Mouse (Mus musculus): ENCODE measurements at regions not wholly inside any gene's neighbourhood (a gene's known extent, or its start where the extent isn't known, plus 50 kb on each side); places are given as distances from the start of the nearest gene placed in this dataset.

DNA sequence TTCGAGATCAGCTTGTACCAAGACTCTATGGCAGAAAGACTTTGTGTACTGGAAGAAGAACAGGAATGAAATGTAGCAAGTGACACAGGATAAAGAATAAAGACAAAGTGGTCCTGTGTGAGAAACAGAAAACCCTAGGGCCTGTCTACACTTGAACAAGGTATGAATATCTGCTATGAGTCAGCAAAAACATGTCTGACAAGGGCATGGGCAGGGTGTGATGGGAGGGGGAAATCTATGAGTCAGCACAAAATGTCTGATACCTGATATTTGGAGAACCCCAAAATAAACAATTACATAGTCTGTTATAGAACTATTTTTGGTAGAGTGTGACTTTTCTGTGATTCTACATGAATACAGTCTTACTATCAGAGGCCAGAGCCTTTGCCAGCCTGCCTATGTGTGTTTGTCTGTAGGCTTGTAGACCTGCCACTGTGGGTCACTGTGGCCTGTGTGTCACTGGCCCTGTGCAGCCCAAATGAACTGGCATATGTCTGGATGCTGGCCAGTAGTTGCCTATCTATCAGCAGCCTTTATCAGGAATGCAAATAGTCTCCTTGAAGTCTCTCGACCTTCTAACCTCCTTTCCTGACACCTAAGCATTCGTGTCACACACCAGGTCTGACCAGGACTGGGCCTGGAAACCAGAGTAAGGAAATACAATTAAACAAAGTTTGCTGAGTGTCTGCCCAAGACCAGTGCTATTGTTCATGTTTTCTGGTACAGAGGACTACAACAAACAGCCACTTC lies 71.5 kb downstream of the Fam110c start:
- no peaks in the 10 kb centered on the region for H3K27me3 ChIP-seq (replicated peaks)
- H3K4me1 ChIP-seq (ENCODE audit: control insufficient read depth in 1 of 2, insufficient read depth in 2 of 2): peaks cover 0 to 14% of the 10 kb centered on the region in 2 experiments; a peak in 2 of 4 replicates
- no peak overlapping the region for H3K9ac ChIP-seq (ENCODE audit: insufficient read depth, low read depth)
- no peak for DNase-seq (ENCODE audit: extremely low read depth)
- no peaks in the 10 kb centered on the region for H3K36me3 ChIP-seq (replicated peaks in 1 of 2; ENCODE audit: control insufficient read depth in 1 of 2, insufficient read depth in 1 of 2, low read length in 1 of 2)
- no peak overlapping the region for H3K4me2 ChIP-seq (ENCODE audit: insufficient read depth, low read depth, poor library complexity, severe bottlenecking)
- no peaks in the 10 kb centered on the region for H3K79me2 ChIP-seq (replicated peaks; ENCODE audit: control insufficient read depth, extremely low read depth, insufficient read depth, poor library complexity, severe bottlenecking)
- dilution Hi-C loops (cut with MboI; ENCODE audit: extremely low pct_ligation_motif_present, extremely low pct_unique_long_range_greater_than_20kb, low sequenced_read_pairs): no loop called here
- no peak overlapping the region for H3K4me3 ChIP-seq (replicated peaks in 1 of 3; ENCODE audit: low read depth in 2 of 3, low read length in 2 of 3, poor library complexity in 1 of 3)
- no peak overlapping the region for H3K27ac ChIP-seq (ENCODE audit: insufficient read depth, low read depth)
- in situ Hi-C loops (cut with MboI; ENCODE audit: low pct_ligation_motif_present, low pct_unique_long_range_greater_than_20kb, low sequenced_read_pairs): no loop called here
- peak; percentile 67; the same call in 1 of the 2 replicates for TF ChIP-seq MAFK (IDR thresholded peaks at IDR 0.05; ENCODE audit: insufficient replicate concordance, low read length)
- TF ChIP-seq POLR2A (IDR thresholded peaks at IDR 0.05; ENCODE audit: low read depth, low read length): no peak
- H3K9me3 ChIP-seq (replicated peaks; ENCODE audit: low read length): no peaks in the 10 kb centered on the region

DNA sequence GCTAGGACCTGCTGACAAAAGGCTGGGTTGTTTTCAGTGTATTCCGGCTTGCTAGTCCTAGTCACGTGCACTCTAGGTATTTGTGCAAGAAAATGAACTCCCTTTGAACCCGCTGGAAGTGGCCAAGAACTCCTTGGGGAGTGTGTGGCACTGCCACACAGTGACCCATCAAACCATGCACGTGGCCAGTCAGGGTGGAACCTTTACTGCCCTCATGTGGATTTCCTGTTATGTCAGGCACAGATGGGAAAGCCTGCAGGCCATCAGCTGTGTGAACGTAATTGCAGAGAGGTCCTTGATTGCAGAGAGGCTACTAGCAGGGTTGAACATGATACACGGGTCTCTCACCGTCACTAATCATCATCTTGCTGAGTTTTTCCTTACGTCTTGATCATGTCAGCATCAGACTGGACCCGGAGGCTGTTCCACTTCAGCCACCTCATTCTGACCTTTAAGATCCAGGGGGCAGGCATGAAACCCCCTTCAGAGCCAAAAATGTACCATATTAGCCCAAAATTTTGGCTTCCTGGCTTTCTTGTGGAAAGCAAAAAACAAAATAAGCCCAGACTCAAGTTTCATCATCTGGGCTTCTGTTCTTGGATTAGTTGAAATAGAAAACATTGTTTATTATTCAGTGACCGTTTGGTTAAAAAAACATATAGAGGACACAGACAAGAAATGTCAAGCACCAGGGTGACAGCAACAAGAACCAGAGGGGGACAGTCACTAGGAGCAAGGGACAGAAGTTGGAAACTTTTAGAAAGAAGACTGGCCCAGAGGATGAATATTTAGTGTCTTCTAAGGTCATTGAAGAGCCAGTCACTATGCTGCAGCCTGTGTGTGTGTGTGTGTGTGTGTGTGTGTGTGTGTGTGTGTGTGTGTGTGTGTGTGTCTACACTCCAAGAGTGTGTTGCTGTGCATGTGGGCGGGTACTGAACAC lies 75.0 kb downstream of the Fam110c start:
- Histone ChIP-seq H3K27me3 (replicated peaks) (no peaks in the 10 kb centered on the region), H3K79me2 (replicated peaks; ENCODE audit: control insufficient read depth, extremely low read depth, insufficient read depth, poor library complexity, severe bottlenecking) (no peaks in the 10 kb centered on the region), H3K4me2 (ENCODE audit: insufficient read depth, low read depth, poor library complexity, severe bottlenecking) (no peak overlapping the region), H3K27ac (ENCODE audit: insufficient read depth, low read depth) (no peak overlapping the region), H3K36me3 (replicated peaks in 1 of 2; ENCODE audit: control insufficient read depth in 1 of 2, insufficient read depth in 1 of 2, low read length in 1 of 2) (no peaks in the 10 kb centered on the region), H3K9ac (ENCODE audit: insufficient read depth, low read depth) (no peak overlapping the region), H3K9me3 (replicated peaks; ENCODE audit: low read length) (no peaks in the 10 kb centered on the region), H3K4me3 (replicated peaks in 1 of 3; ENCODE audit: low read depth in 2 of 3, low read length in 2 of 3, poor library complexity in 1 of 3) (no peak overlapping the region), H3K4me1 (ENCODE audit: control insufficient read depth in 1 of 2, insufficient read depth in 2 of 2) (peaks cover 0 to 14% of the 10 kb centered on the region in 2 experiments; a peak in 2 of 4 replicates)
- no peak for DNase-seq (ENCODE audit: extremely low read depth)
- TF ChIP-seq CTCF (conservative IDR thresholded peaks at IDR 0.05 in 1 of 2, IDR thresholded peaks at IDR 0.05 in 1 of 2; ENCODE audit: low read depth in 2 of 2, low read length in 2 of 2) (0 out of 4 replicates have a peak, but pooled peaks of 1 of the 2 experiments have one; percentile 9), BHLHE40 (IDR thresholded peaks at IDR 0.05; ENCODE audit: low read depth, low read length) (peak; percentile 46; the same call in 1 of the 2 replicates), NRF1 (IDR thresholded peaks at IDR 0.05; ENCODE audit: low read depth, low read length) (no peak)
- dilution Hi-C loops (cut with MboI; ENCODE audit: extremely low pct_ligation_motif_present, extremely low pct_unique_long_range_greater_than_20kb, low sequenced_read_pairs): no loop called here
- in situ Hi-C loops (cut with MboI; ENCODE audit: low pct_ligation_motif_present, low pct_unique_long_range_greater_than_20kb, low sequenced_read_pairs): no loop called here

DNA sequence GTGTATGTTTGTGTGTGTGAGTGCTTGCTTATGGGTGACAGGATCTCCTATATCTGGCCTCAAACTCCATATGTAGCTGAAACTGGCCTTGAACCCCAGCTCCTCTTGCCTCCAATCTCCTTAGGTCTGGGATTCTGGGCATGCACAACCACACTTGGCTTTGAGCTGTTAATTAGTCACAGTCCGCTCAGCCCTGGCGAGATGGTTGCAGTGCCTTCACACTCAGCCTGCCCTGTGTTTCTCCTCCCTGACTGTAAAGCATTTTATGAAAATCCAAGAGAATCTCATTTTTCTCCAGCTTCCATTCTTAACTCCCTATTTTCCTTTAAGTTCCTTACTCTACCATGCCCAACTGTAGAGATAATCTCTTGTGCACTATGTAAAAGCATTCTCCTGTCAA lies 80.1 kb downstream of the Fam110c start:
- no peaks in the 10 kb centered on the region for H3K36me3 ChIP-seq (replicated peaks in 1 of 2; ENCODE audit: control insufficient read depth in 1 of 2, insufficient read depth in 1 of 2, low read length in 1 of 2)
- dilution Hi-C loops (cut with MboI; ENCODE audit: extremely low pct_ligation_motif_present, extremely low pct_unique_long_range_greater_than_20kb, low sequenced_read_pairs): no loop called here
- no peak for TF ChIP-seq SIN3A (IDR thresholded peaks at IDR 0.05; ENCODE audit: low read length)
- no peak overlapping the region for H3K27ac ChIP-seq (ENCODE audit: insufficient read depth, low read depth)
- no peak overlapping the region for H3K4me2 ChIP-seq (ENCODE audit: insufficient read depth, low read depth, poor library complexity, severe bottlenecking)
- no peak overlapping the region for H3K9ac ChIP-seq (ENCODE audit: insufficient read depth, low read depth)
- no peaks in the 10 kb centered on the region for H3K27me3 ChIP-seq (replicated peaks)
- no peaks in the 10 kb centered on the region for H3K79me2 ChIP-seq (replicated peaks; ENCODE audit: control insufficient read depth, extremely low read depth, insufficient read depth, poor library complexity, severe bottlenecking)
- no peak for DNase-seq (ENCODE audit: extremely low read depth)
- no peak overlapping the region for H3K4me3 ChIP-seq (replicated peaks in 1 of 3; ENCODE audit: low read depth in 2 of 3, low read length in 2 of 3, poor library complexity in 1 of 3)
- in situ Hi-C loops (cut with MboI; ENCODE audit: low pct_ligation_motif_present, low pct_unique_long_range_greater_than_20kb, low sequenced_read_pairs): no loop called here
- no peaks in the 10 kb centered on the region for H3K9me3 ChIP-seq (replicated peaks; ENCODE audit: low read length)
- peaks cover 0 to 11% of the 10 kb centered on the region in 2 experiments; a peak in 2 of 4 replicates for H3K4me1 ChIP-seq (ENCODE audit: control insufficient read depth in 1 of 2, insufficient read depth in 2 of 2)
